Mouse (Mus musculus): ENCODE data around the gene Med19.
"Not testable (repeated sequence)": the region's sequence is repeated elsewhere in the genome, so short reads cannot be mapped to it uniquely, and the experiment has no call there.

The Med19 gene

GRCm38 (mm10) chr2:84669828-84670568 is 8.2 kb upstream of the Med19 start:
- no peak for DNase-seq (ENCODE audit: low spot score)

GRCm38 (mm10) chr2:84670569-84670933 is 7.7 kb upstream of the Med19 start, which contains the start of gene Selenoh:
Selenoh (minus strand) TSS chr2:84670770.
- DNase-seq (ENCODE audit: low spot score), result peak; percentile 89

- DNase-seq (ENCODE audit: low spot score), result not testable (repeated sequence)
These were observed 6.7 kb upstream of the Med19 start for GRCm38 (mm10) chr2:84671535-84671934.

GRCm38 (mm10) chr2:84677270-84677967 is 783 bp upstream of the Med19 start:
- DNase-seq (ENCODE audit: low spot score), result no peak

- no peak for DNase-seq (ENCODE audit: low spot score)
These were observed 814 bp downstream of the Med19 start, which contains the start of gene Tmx2 for GRCm38 (mm10) chr2:84679016-84679415. Tmx2 (minus strand) TSS chr2:84679140.

- DNase-seq (ENCODE audit: low spot score), result no peak
These were observed 4.5 kb downstream of the Med19 start for GRCm38 (mm10) chr2:84682605-84683183.

- no peak for DNase-seq (ENCODE audit: low spot score)
These were observed 10.1 kb downstream of the Med19 start for GRCm38 (mm10) chr2:84688080-84688844.

GRCm38 (mm10) chr2:84690050-84690449 is 11.8 kb downstream of the Med19 start:
- DNase-seq (ENCODE audit: low spot score), result no peak

GRCm38 (mm10) chr2:84695007-84695695 is 16.9 kb downstream of the Med19 start:
- no peak for DNase-seq (ENCODE audit: low spot score)

GRCm38 (mm10) chr2:84703497-84703896 is 25.3 kb downstream of the Med19 start:
- DNase-seq (ENCODE audit: low spot score), result no peak

GRCm38 (mm10) chr2:84704329-84704728 is 26.1 kb downstream of the Med19 start:
- no peak for DNase-seq (ENCODE audit: low spot score)

GRCm38 (mm10) chr2:84705295-84705694 is 27.1 kb downstream of the Med19 start:
- DNase-seq (ENCODE audit: low spot score), result no peak

- DNase-seq (ENCODE audit: low spot score), result no peak
These were observed 29.3 kb downstream of the Med19 start for GRCm38 (mm10) chr2:84707523-84707922.

GRCm38 (mm10) chr2:84711898-84712297 is 33.7 kb downstream of the Med19 start:
- no peak for DNase-seq (ENCODE audit: low spot score)

- DNase-seq (ENCODE audit: low spot score), result no peak
These were observed 36.2 kb downstream of the Med19 start for GRCm38 (mm10) chr2:84714422-84714810.

GRCm38 (mm10) chr2:84714811-84715561 is 36.8 kb downstream of the Med19 start, which contains the start of gene Zdhhc5:
Zdhhc5 (minus strand) TSS chr2:84715180.
- DNase-seq (ENCODE audit: low spot score), result peak; percentile 98

GRCm38 (mm10) chr2:84715562-84716361 is 37.6 kb downstream of the Med19 start:
- peak; percentile 98 for DNase-seq (ENCODE audit: low spot score)

- peak; percentile 80 for DNase-seq (ENCODE audit: low spot score)
These were observed 38.5 kb downstream of the Med19 start for GRCm38 (mm10) chr2:84716423-84717355.

- DNase-seq (ENCODE audit: low spot score), result no peak
These were observed 39.2 kb downstream of the Med19 start for GRCm38 (mm10) chr2:84717357-84717756.
